Mouse (Mus musculus) limb, embryonic 13.5 days (tissue): ENCODE measurements at regions not wholly inside any gene's neighbourhood (a gene's known extent, or its start where the extent isn't known, plus 50 kb on each side); places are given as distances from the start of the nearest gene placed in this dataset.

Experiments used
- ATAC-seq: fragments of 200-750 bp; cut with Nextera tagmentation; 2 replicates; pipeline ENCODE4 v1.8.0; 2017; ENCODE audit warnings: low read depth, moderate number of reproducible peaks, moderate TSS enrichment; ENCODE audit not compliant: low FRiP score
- H3K27ac ChIP-seq: fragments of 300-500 bp; sonication (generic); 2 replicates; pipeline ENCODE4 v1.5.1; 2015; ENCODE audit warnings: inconsistent platforms, mild to moderate bottlenecking, moderate library complexity
- H3K27me3 ChIP-seq: fragments of 300-500 bp; sonication (generic); 2 replicates; pipeline ENCODE4 v1.6.1; 2015; ENCODE audit warnings: mild to moderate bottlenecking, inconsistent platforms
- H3K36me3 ChIP-seq: fragments of 300-500 bp; sonication (generic); 2 replicates; pipeline ENCODE4 v1.6.1; 2015; ENCODE audit warnings: inconsistent platforms, mild to moderate bottlenecking, moderate library complexity
- H3K4me1 ChIP-seq: fragments of 300-500 bp; sonication (generic); 2 replicates; pipeline ENCODE4 v1.6.1; 2015; ENCODE audit warnings: inconsistent platforms
- H3K4me2 ChIP-seq: fragments of 300-500 bp; sonication (generic); replicated peaks from 2 replicates; pipeline ENCODE4 v1.6.1; 2015; ENCODE audit warnings: inconsistent platforms, mild to moderate bottlenecking, moderate library complexity
- H3K4me3 ChIP-seq: fragments of 300-500 bp; sonication (generic); 2 replicates; pipeline ENCODE4 v1.5.1; 2015; ENCODE audit warnings: moderate library complexity, mild to moderate bottlenecking, inconsistent platforms
- H3K9ac ChIP-seq: fragments of 300-500 bp; sonication (generic); 2 replicates; pipeline ENCODE4 v1.6.1; 2015; ENCODE audit warnings: mild to moderate bottlenecking, inconsistent platforms
- H3K9me3 ChIP-seq: fragments of 300-500 bp; sonication (generic); 2 replicates; pipeline ENCODE4 v1.6.1; 2016; ENCODE audit warnings: inconsistent platforms
- WGBS: fragments of 180-500 bp; shearing (Covaris S2); methylation state at CpG from one replicate; pipeline ENCODE4 v1.1.7; 2015; 5-methylcytosine and 5-hydroxymethylcytosine counted together

DNA sequence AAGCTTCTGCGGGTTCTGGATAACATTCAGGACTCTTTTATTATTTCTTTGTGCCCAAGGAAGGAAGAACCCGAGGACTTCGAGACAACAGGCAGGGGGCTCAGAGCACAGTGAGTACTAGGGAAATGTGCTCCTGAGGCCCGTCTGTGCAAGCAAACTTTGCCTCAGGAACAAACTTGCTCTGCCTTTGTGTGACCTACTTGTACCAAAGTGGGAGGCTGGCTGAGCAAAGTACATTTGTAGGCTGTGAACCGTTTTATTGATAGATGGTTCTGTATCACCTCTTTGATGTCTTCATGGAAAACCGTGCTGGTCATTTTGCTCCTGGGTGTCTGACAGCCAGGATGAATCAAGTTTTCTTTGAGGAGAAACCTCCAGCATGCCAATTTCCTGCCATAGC is 169.5 kb upstream of the Nr2f2 start:
- Histone ChIP-seq H3K9ac (no peak overlapping the region), H3K36me3 (no peaks in the 10 kb centered on the region), H3K27me3 (no peaks in the 10 kb centered on the region), H3K4me1 (no peaks in the 10 kb centered on the region; the same call in 1 of the 2 replicates), H3K9me3 (peaks cover 5% of the 10 kb centered on the region), H3K27ac (no peak overlapping the region), H3K4me2 (no peak overlapping the region), H3K4me3 (no peak overlapping the region)
- no peak for ATAC-seq
- WGBS = 57% methylated on average over 6 of the region's 6 CpGs

DNA sequence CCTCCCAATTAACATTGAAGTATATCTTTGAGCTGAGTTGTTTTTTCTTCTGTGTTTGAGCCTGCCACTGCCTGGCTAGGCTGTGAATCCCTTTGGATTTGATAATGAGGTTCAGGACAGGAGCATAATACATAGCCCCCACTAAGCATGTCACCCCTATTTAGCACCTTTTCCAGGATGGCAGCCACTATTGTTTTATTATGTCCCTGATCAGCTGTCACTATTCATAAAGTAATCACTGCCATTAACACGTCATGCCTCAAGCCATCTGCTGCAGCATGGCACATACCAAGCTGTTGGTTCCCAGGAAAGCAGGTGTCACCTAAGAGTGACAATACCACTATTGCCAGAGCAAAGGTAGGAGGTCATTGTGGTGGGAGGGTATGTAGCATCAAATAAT is 167.0 kb upstream of the Nr2f2 start:
- WGBS = 73% methylated on average over 1 of the region's 1 CpGs
- Histone ChIP-seq H3K9me3 (peaks cover 7% of the 10 kb centered on the region), H3K27me3 (no peaks in the 10 kb centered on the region), H3K4me1 (no peaks in the 10 kb centered on the region), H3K36me3 (no peaks in the 10 kb centered on the region), H3K27ac (no peak overlapping the region), H3K4me3 (no peak overlapping the region), H3K9ac (no peak overlapping the region), H3K4me2 (no peak overlapping the region)
- ATAC-seq = no peak

DNA sequence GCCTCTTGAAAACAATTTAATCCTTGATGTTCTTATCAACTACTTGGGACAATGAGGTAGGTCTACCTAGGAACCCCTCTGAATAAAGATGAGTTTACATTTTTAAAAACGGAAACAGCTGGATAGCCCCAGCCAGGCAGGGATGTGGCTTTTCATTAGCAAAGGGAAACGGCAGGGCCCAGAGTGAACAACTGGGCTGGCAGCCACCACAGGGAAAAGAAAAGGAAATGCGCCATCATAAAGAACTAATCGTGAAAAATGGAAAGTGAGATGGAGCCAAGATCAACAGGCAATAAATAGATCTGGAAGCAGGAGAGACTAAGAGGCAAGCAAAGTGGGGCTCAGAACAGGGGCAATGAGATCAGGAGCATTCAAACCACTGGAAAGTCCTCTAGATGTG is 161.4 kb upstream of the Nr2f2 start:
- no peak for ATAC-seq
- H3K36me3 ChIP-seq = no peaks in the 10 kb centered on the region
- no peaks in the 10 kb centered on the region for H3K4me1 ChIP-seq
- no peak overlapping the region for H3K4me3 ChIP-seq
- 42% methylated on average over 4 of the region's 4 CpGs for WGBS
- H3K4me2 ChIP-seq = no peak overlapping the region
- H3K9me3 ChIP-seq = peaks cover 7% of the 10 kb centered on the region
- no peak overlapping the region for H3K27ac ChIP-seq
- no peak overlapping the region for H3K9ac ChIP-seq
- H3K27me3 ChIP-seq = no peaks in the 10 kb centered on the region

DNA sequence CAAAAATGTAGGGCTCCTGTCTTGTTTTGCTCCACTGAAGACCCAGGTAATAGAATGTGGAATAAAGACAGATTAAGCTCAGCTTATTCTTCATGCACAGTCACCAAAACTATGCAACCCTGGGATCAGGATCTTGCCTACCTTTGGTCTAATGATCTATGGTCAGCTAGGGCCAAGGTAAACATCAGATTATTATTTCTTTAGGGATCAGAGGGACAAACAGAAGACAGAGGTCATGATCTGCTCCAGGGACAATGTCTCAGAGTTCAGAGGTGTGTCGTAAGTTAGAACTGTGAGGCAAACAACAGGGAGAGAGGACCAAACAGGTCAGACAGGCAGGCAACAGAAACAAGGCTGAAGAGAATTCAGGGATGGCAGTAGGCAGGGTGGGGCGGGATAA is 158.8 kb upstream of the Nr2f2 start:
- WGBS = 92% methylated on average over 2 of the region's 2 CpGs
- Histone ChIP-seq H3K9me3 (no peaks in the 10 kb centered on the region), H3K9ac (no peak overlapping the region), H3K4me2 (no peak overlapping the region), H3K4me3 (no peak overlapping the region), H3K27ac (no peak overlapping the region), H3K27me3 (no peaks in the 10 kb centered on the region), H3K4me1 (peaks cover 4% of the 10 kb centered on the region; the same call in 1 of the 2 replicates), H3K36me3 (no peaks in the 10 kb centered on the region)
- no peak for ATAC-seq

DNA sequence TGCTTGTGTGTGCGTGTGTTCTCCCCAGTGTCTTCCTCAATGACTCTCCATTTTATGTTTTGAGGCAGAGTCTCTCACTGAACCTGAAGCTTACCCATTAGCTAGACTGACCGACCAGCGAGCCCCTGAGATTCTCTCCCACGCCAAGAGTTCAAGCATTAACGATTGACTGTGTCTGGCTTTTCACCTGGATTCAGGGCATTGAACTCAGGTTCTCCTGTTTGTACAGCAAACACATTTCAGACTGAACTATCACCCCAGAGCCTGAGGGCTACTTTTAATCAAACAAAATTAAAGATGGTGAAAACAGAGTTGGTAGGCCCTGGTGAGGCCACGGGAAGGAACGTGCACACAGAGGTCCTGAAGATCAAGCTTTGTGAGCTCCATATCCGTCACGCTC is 158.2 kb upstream of the Nr2f2 start:
- Histone ChIP-seq H3K9ac (no peak overlapping the region), H3K27ac (no peak overlapping the region), H3K4me3 (no peak overlapping the region), H3K36me3 (no peaks in the 10 kb centered on the region), H3K9me3 (no peaks in the 10 kb centered on the region), H3K4me1 (peaks cover 4% of the 10 kb centered on the region; the same call in 1 of the 2 replicates), H3K27me3 (no peaks in the 10 kb centered on the region), H3K4me2 (no peak overlapping the region)
- ATAC-seq = no peak
- WGBS = 92% methylated on average over 9 of the region's 9 CpGs

DNA sequence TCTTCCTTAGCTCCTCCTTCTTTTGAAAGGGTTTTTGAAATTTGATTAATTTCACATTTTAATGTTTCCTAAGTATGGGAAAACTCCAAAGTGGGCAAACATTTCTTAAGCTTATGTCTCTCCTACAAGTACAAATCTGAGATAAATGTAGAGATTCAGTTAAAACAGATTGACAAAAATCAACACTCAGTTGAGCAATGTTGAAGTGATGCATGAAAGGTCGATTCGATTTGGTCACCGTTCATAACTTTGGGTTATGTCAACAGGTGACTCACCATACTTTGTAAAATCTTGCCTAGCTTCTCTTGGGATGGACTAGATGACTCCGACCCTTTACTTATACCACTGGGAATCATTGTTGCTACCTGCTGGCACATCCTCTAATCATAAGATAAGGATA is 157.7 kb upstream of the Nr2f2 start:
- H3K4me3 ChIP-seq = no peak overlapping the region
- 92% methylated on average over 4 of the region's 4 CpGs for WGBS
- H3K27ac ChIP-seq = no peak overlapping the region
- H3K4me1 ChIP-seq = peaks cover 4% of the 10 kb centered on the region; the same call in 1 of the 2 replicates
- no peaks in the 10 kb centered on the region for H3K27me3 ChIP-seq
- ATAC-seq = no peak
- no peaks in the 10 kb centered on the region for H3K9me3 ChIP-seq
- no peak overlapping the region for H3K4me2 ChIP-seq
- no peak overlapping the region for H3K9ac ChIP-seq
- no peaks in the 10 kb centered on the region for H3K36me3 ChIP-seq

- Histone ChIP-seq H3K9me3 (no peaks in the 10 kb centered on the region), H3K9ac (no peak overlapping the region), H3K4me1 (peaks cover 27% of the 10 kb centered on the region), H3K4me3 (no peak overlapping the region), H3K36me3 (no peaks in the 10 kb centered on the region), H3K27me3 (peaks cover 6% of the 10 kb centered on the region; the same call in 1 of the 2 replicates), H3K4me2 (no peak overlapping the region), H3K27ac (no peak overlapping the region)
- 57% methylated on average over 3 of the region's 3 CpGs for WGBS
- ATAC-seq = no peak
These were observed 150.2 kb upstream of the Nr2f2 start for GRCm38 (mm10) chr7:70516741-70517140.

- no peak overlapping the region for H3K9ac ChIP-seq
- peaks cover 6% of the 10 kb centered on the region; the same call in 1 of the 2 replicates for H3K27me3 ChIP-seq
- peak; percentile 40; the same call in 1 of the 2 replicates for ATAC-seq
- H3K4me2 ChIP-seq = peak overlapping the region; percentile 41
- no peaks in the 10 kb centered on the region for H3K9me3 ChIP-seq
- peak overlapping the region; percentile 1; the same call in 1 of the 2 replicates for H3K27ac ChIP-seq
- peaks cover 22% of the 10 kb centered on the region for H3K4me1 ChIP-seq
- WGBS = 8% methylated on average over 8 of the region's 8 CpGs
- no peak overlapping the region for H3K4me3 ChIP-seq
- no peaks in the 10 kb centered on the region for H3K36me3 ChIP-seq
These were observed 148.9 kb upstream of the Nr2f2 start for GRCm38 (mm10) chr7:70515341-70515851.

- Histone ChIP-seq H3K4me1 (peaks cover 22% of the 10 kb centered on the region), H3K27ac (peak overlapping the region; percentile 1; the same call in 1 of the 2 replicates), H3K27me3 (peaks cover 6% of the 10 kb centered on the region; the same call in 1 of the 2 replicates), H3K36me3 (no peaks in the 10 kb centered on the region), H3K4me3 (no peak overlapping the region), H3K9me3 (no peaks in the 10 kb centered on the region), H3K4me2 (peak overlapping the region; percentile 41), H3K9ac (no peak overlapping the region)
- ATAC-seq = no peak
- 2% methylated on average over 6 of the region's 6 CpGs for WGBS
These were observed 148.1 kb upstream of the Nr2f2 start for GRCm38 (mm10) chr7:70514666-70515065.

- Histone ChIP-seq H3K4me1 (peaks cover 22% of the 10 kb centered on the region), H3K27ac (no peak overlapping the region), H3K36me3 (no peaks in the 10 kb centered on the region), H3K9me3 (no peaks in the 10 kb centered on the region), H3K27me3 (peaks cover 6% of the 10 kb centered on the region; the same call in 1 of the 2 replicates), H3K9ac (no peak overlapping the region), H3K4me2 (no peak overlapping the region), H3K4me3 (no peak overlapping the region)
- ATAC-seq = no peak
- 60% methylated on average over 6 of the region's 6 CpGs for WGBS
These were observed 145.8 kb upstream of the Nr2f2 start for GRCm38 (mm10) chr7:70512354-70512753.

- Histone ChIP-seq H3K27ac (no peak overlapping the region), H3K36me3 (no peaks in the 10 kb centered on the region), H3K9me3 (no peaks in the 10 kb centered on the region), H3K4me3 (no peak overlapping the region), H3K27me3 (0 out of 2 replicates have a peak, but pooled peaks cover 3% of the 10 kb centered on the region), H3K4me1 (peaks cover 14% of the 10 kb centered on the region), H3K4me2 (no peak overlapping the region), H3K9ac (no peak overlapping the region)
- 3% methylated on average over 7 of the region's 7 CpGs for WGBS
- ATAC-seq = peak; percentile 51; the same call in 1 of the 2 replicates
These were observed 139.2 kb upstream of the Nr2f2 start for GRCm38 (mm10) chr7:70505671-70506181.

DNA sequence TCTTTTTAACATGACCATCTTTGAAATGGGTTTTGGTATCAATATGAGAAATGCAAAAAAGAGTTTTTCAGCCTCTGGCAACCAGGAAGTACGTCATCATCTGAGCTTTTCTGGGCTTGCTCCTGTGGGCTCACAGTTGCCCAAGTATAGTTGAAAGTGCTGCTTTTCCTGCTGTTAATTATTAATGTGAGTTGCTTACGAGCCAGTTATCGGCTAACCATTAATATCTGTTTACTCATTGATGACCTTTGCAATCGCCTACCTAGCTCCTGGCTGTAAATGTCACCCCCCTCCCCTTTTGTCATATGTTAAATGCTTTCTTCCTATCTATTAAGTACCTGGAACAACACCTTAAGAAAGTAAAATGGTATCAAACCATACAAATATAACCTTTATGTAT is 135.3 kb upstream of the Nr2f2 start:
- Histone ChIP-seq H3K9ac (no peak overlapping the region), H3K27me3 (0 out of 2 replicates have a peak, but pooled peaks cover 3% of the 10 kb centered on the region), H3K9me3 (no peaks in the 10 kb centered on the region), H3K4me1 (peaks cover 18% of the 10 kb centered on the region), H3K4me2 (no peak overlapping the region), H3K27ac (no peak overlapping the region), H3K36me3 (no peaks in the 10 kb centered on the region), H3K4me3 (no peak overlapping the region)
- 77% methylated on average over 4 of the region's 4 CpGs for WGBS
- ATAC-seq = no peak
